Mouse (Mus musculus): Measurements from ENCODE around the gene Sgca. TPM values are rescaled to one million over a fixed set of nuclear protein-coding genes. Genes with fewer than 3 reads are reported as not detected.
"Not testable (repeated sequence)": the region's sequence is repeated elsewhere in the genome, so short reads cannot be mapped to it uniquely, and the experiment has no call there.

Sgca gene
- polyA plus RNA-seq (2015; fragmentation: Nextera tagmentation; extraction: Ambion mirVana): not detected in 2 replicates

GRCm38 (mm10) chr11:94976199-94976598, at the start of gene Sgca:
Gene Sgca (minus strand): TSS chr11:94976327.
- Histone ChIP-seq H3K4me3 (no peak within 1 kb of the TSS), H3K36me3 (no peaks in the 10 kb centered on the region), H3K4me2 (replicated peaks) (no peak within 1 kb of the TSS), H3K27me3 (no peaks in the 10 kb centered on the region), H3K9ac (replicated peaks) (no peak within 1 kb of the TSS), H3K27ac (replicated peaks) (0 out of 2 replicates have a peak within 1 kb of the TSS, but pooled peaks have one; percentile 97), H3K4me1 (peaks cover 28% of the 10 kb centered on the region), H3K9me3 (no peaks in the 10 kb centered on the region)
- 80% methylated on average over 5 of the region's 5 CpGs for WGBS
- no peak for ATAC-seq (replicated peaks)

GRCm38 (mm10) chr11:95025227-95026012, 49.3 kb upstream of the Sgca start:
- Histone ChIP-seq H3K4me1 (peaks cover 20% of the 10 kb centered on the region), H3K9me3 (no peaks in the 10 kb centered on the region), H3K27ac (replicated peaks) (peak overlapping the region; percentile 72; the same call in 1 of the 2 replicates), H3K36me3 (peaks cover 53% of the 10 kb centered on the region), H3K4me2 (replicated peaks) (no peak overlapping the region), H3K27me3 (no peaks in the 10 kb centered on the region), H3K9ac (replicated peaks) (no peak overlapping the region), H3K4me3 (no peak overlapping the region)
- WGBS: 92% methylated on average over 11 of the region's 11 CpGs
- ATAC-seq (replicated peaks): no peak

GRCm38 (mm10) chr11:95024439-95025184, 48.5 kb upstream of the Sgca start:
- Histone ChIP-seq H3K27me3 (no peaks in the 10 kb centered on the region), H3K36me3 (peaks cover 61% of the 10 kb centered on the region), H3K4me1 (peaks cover 20% of the 10 kb centered on the region), H3K4me3 (no peak overlapping the region), H3K4me2 (replicated peaks) (no peak overlapping the region), H3K9me3 (no peaks in the 10 kb centered on the region), H3K9ac (replicated peaks) (no peak overlapping the region; the same call in 1 of the 2 replicates), H3K27ac (replicated peaks) (peak overlapping the region; percentile 72)
- peak; percentile 36 for ATAC-seq (replicated peaks)
- 37% methylated on average over 29 of the region's 29 CpGs for WGBS

GRCm38 (mm10) chr11:95023481-95023880, 47.4 kb upstream of the Sgca start:
- no peaks in the 10 kb centered on the region for H3K27me3 ChIP-seq
- peaks cover 72% of the 10 kb centered on the region for H3K36me3 ChIP-seq
- WGBS: 93% methylated on average over 9 of the region's 9 CpGs

GRCm38 (mm10) chr11:95022237-95022992, 46.3 kb upstream of the Sgca start:
- H3K36me3 ChIP-seq: peaks cover 72% of the 10 kb centered on the region

More at GRCm38 (mm10) chr11:95023481-95023880, 47.4 kb upstream of the Sgca start:
- no peak for ATAC-seq (replicated peaks)
- Histone ChIP-seq H3K4me2 (replicated peaks) (no peak overlapping the region), H3K4me1 (peaks cover 19% of the 10 kb centered on the region), H3K4me3 (no peak overlapping the region), H3K27ac (replicated peaks) (no peak overlapping the region), H3K9ac (replicated peaks) (no peak overlapping the region), H3K9me3 (no peaks in the 10 kb centered on the region)

GRCm38 (mm10) chr11:95015484-95015883, 39.4 kb upstream of the Sgca start:
- H3K27ac ChIP-seq (replicated peaks): no peak overlapping the region
- peaks cover 47% of the 10 kb centered on the region for H3K4me1 ChIP-seq
- H3K27me3 ChIP-seq: no peaks in the 10 kb centered on the region
- no peak overlapping the region for H3K9ac ChIP-seq (replicated peaks)
- no peak for ATAC-seq (replicated peaks)
- no peaks in the 10 kb centered on the region for H3K9me3 ChIP-seq
- 78% methylated on average over 3 of the region's 3 CpGs for WGBS
- H3K36me3 ChIP-seq: peaks cover 37% of the 10 kb centered on the region
- H3K4me2 ChIP-seq (replicated peaks): no peak overlapping the region
- H3K4me3 ChIP-seq: no peak overlapping the region

More at GRCm38 (mm10) chr11:95022237-95022992, 46.3 kb upstream of the Sgca start:
- Histone ChIP-seq H3K4me1 (peaks cover 10% of the 10 kb centered on the region), H3K4me3 (no peak overlapping the region), H3K9ac (replicated peaks) (no peak overlapping the region), H3K27ac (replicated peaks) (no peak overlapping the region), H3K27me3 (no peaks in the 10 kb centered on the region), H3K9me3 (no peaks in the 10 kb centered on the region), H3K4me2 (replicated peaks) (no peak overlapping the region)
- 81% methylated on average over 10 of the region's 10 CpGs for WGBS
- no peak for ATAC-seq (replicated peaks)

- Histone ChIP-seq H3K9me3 (no peaks in the 10 kb centered on the region), H3K36me3 (peaks cover 17% of the 10 kb centered on the region), H3K27me3 (no peaks in the 10 kb centered on the region), H3K4me3 (peak overlapping the region; percentile 99), H3K4me1 (peaks cover 66% of the 10 kb centered on the region), H3K27ac (replicated peaks) (0 out of 2 replicates have a peak overlapping the region, but pooled peaks have one; percentile 66), H3K9ac (replicated peaks) (peak overlapping the region; percentile 100; the same call in 1 of the 2 replicates), H3K4me2 (replicated peaks) (peak overlapping the region; percentile 83)
- no peak for ATAC-seq (replicated peaks)
- WGBS: 25% methylated on average over 3 of the region's 3 CpGs
These were observed 36.4 kb upstream of the Sgca start for GRCm38 (mm10) chr11:95012487-95012886.

- Histone ChIP-seq H3K27me3 (no peaks in the 10 kb centered on the region), H3K9ac (replicated peaks) (peak overlapping the region; percentile 100), H3K27ac (replicated peaks) (peak overlapping the region; percentile 66), H3K36me3 (peaks cover 17% of the 10 kb centered on the region), H3K4me2 (replicated peaks) (peak overlapping the region; percentile 83), H3K9me3 (no peaks in the 10 kb centered on the region), H3K4me3 (peak overlapping the region; percentile 99), H3K4me1 (peaks cover 67% of the 10 kb centered on the region)
- 59% methylated on average over 3 of the region's 3 CpGs for WGBS
- no peak for ATAC-seq (replicated peaks)
These were observed 35.9 kb upstream of the Sgca start for GRCm38 (mm10) chr11:95012075-95012474.

GRCm38 (mm10) chr11:95011416-95011815, 35.3 kb upstream of the Sgca start:
- no peaks in the 10 kb centered on the region for H3K9me3 ChIP-seq
- 32% methylated on average over 1 of the region's 1 CpGs for WGBS
- peak overlapping the region; percentile 83 for H3K4me2 ChIP-seq (replicated peaks)
- peaks cover 17% of the 10 kb centered on the region for H3K36me3 ChIP-seq
- peak overlapping the region; percentile 100 for H3K9ac ChIP-seq (replicated peaks)
- peak overlapping the region; percentile 99 for H3K4me3 ChIP-seq
- H3K4me1 ChIP-seq: peaks cover 71% of the 10 kb centered on the region
- peak overlapping the region; percentile 66 for H3K27ac ChIP-seq (replicated peaks)
- ATAC-seq (replicated peaks): no peak
- no peaks in the 10 kb centered on the region for H3K27me3 ChIP-seq

- H3K36me3 ChIP-seq: peaks cover 15% of the 10 kb centered on the region
- ATAC-seq (replicated peaks); H3K27me3 ChIP-seq; H3K9me3 ChIP-seq: not testable (repeated sequence)
- peak overlapping the region; percentile 83 for H3K4me2 ChIP-seq (replicated peaks)
- peak overlapping the region; percentile 99 for H3K4me3 ChIP-seq
- H3K27ac ChIP-seq (replicated peaks): peak overlapping the region; percentile 97
- WGBS: 4% methylated on average over 4 of the region's 4 CpGs
- peak overlapping the region; percentile 100 for H3K9ac ChIP-seq (replicated peaks)
- peaks cover 76% of the 10 kb centered on the region for H3K4me1 ChIP-seq
These were observed 34.8 kb upstream of the Sgca start for GRCm38 (mm10) chr11:95010841-95011403.

- Histone ChIP-seq H3K4me3 (peak overlapping the region; percentile 99), H3K27me3 (no peaks in the 10 kb centered on the region), H3K9ac (replicated peaks) (peak overlapping the region; percentile 100), H3K27ac (replicated peaks) (peak overlapping the region; percentile 97), H3K36me3 (peaks cover 16% of the 10 kb centered on the region), H3K4me1 (peaks cover 74% of the 10 kb centered on the region), H3K4me2 (replicated peaks) (peak overlapping the region; percentile 83), H3K9me3 (no peaks in the 10 kb centered on the region)
- peak; percentile 46 for ATAC-seq (replicated peaks)
- WGBS: under 1% methylated on average over 31 of the region's 40 CpGs
These were observed 34.1 kb upstream of the Sgca start for GRCm38 (mm10) chr11:95010141-95010739.

Measured in forebrain, embryonic 15.5 days (tissue).